Mouse (Mus musculus): ENCODE results near the gene Selenoo. TPM values are rescaled to one million over a fixed set of nuclear protein-coding genes. Genes with fewer than 3 reads are reported as not detected.
A peak's percentile ranks its signal among the peaks of the same experiment; 100 is the strongest.

The Selenoo gene
- total RNA-seq, 4 experiments from 2014 or later: 22.9 to 25.4 (median 23.4) TPM

GRCm38 (mm10) chr15:89075478-89076147 is 13.3 kb upstream of the Selenoo start:
- DNase-seq (ENCODE audit: low spot score in 2 of 2): peak; percentile 77 to 78

- no peak for DNase-seq (ENCODE audit: low spot score in 2 of 2)
Measured at GRCm38 (mm10) chr15:89076156-89076731, 12.6 kb upstream of the Selenoo start.

GRCm38 (mm10) chr15:89078208-89078836 is 10.6 kb upstream of the Selenoo start:
- DNase-seq (ENCODE audit: low spot score in 2 of 2): no peak

GRCm38 (mm10) chr15:89083906-89084305 is 5.0 kb upstream of the Selenoo start:
- DNase-seq (ENCODE audit: low spot score in 2 of 2): no peak

- DNase-seq (ENCODE audit: low spot score in 2 of 2): no peak
Measured at GRCm38 (mm10) chr15:89084826-89085225, 4.1 kb upstream of the Selenoo start.

GRCm38 (mm10) chr15:89089248-89090051 is 566 bp downstream of the Selenoo start:
- DNase-seq (ENCODE audit: low spot score in 2 of 2): no peak

- DNase-seq (ENCODE audit: low spot score in 2 of 2): no peak
Measured at GRCm38 (mm10) chr15:89090662-89091061, 1.8 kb downstream of the Selenoo start.

GRCm38 (mm10) chr15:89092181-89092580 is 3.3 kb downstream of the Selenoo start:
- no peak for DNase-seq (ENCODE audit: low spot score in 2 of 2)

GRCm38 (mm10) chr15:89097450-89097849 is 8.6 kb downstream of the Selenoo start:
- DNase-seq (ENCODE audit: low spot score in 2 of 2): peak in 1 of 2 experiments; percentile 68

- DNase-seq (ENCODE audit: low spot score in 2 of 2): no peak
Measured at GRCm38 (mm10) chr15:89098616-89099015, 9.7 kb downstream of the Selenoo start.

- DNase-seq (ENCODE audit: low spot score in 2 of 2): no peak
Measured at GRCm38 (mm10) chr15:89100823-89101222, 11.9 kb downstream of the Selenoo start.

- DNase-seq (ENCODE audit: low spot score in 2 of 2): no peak
Measured at GRCm38 (mm10) chr15:89102646-89103045, 13.8 kb downstream of the Selenoo start.

GRCm38 (mm10) chr15:89103921-89104320 is 15.0 kb downstream of the Selenoo start:
- no peak for DNase-seq (ENCODE audit: low spot score in 2 of 2)

GRCm38 (mm10) chr15:89104425-89104824 is 15.5 kb downstream of the Selenoo start:
- DNase-seq (ENCODE audit: low spot score in 2 of 2): no peak

- DNase-seq (ENCODE audit: low spot score in 2 of 2): peak in 1 of 2 experiments; percentile 57
Measured at GRCm38 (mm10) chr15:89106073-89106472, 17.2 kb downstream of the Selenoo start.

GRCm38 (mm10) chr15:89106976-89107375 is 18.1 kb downstream of the Selenoo start:
- DNase-seq (ENCODE audit: low spot score in 2 of 2): no peak

GRCm38 (mm10) chr15:89110147-89110546 is 21.3 kb downstream of the Selenoo start:
- DNase-seq (ENCODE audit: low spot score in 2 of 2): no peak

GRCm38 (mm10) chr15:89118007-89118406 is 29.1 kb downstream of the Selenoo start:
- no peak for DNase-seq (ENCODE audit: low spot score in 2 of 2)

GRCm38 (mm10) chr15:89122649-89123366 is 33.9 kb downstream of the Selenoo start, which contains the start of gene Tubgcp6:
Gene Tubgcp6, minus strand, starts transcription at chr15:89123112.
- peak; percentile 94 to 95 for DNase-seq (ENCODE audit: low spot score in 2 of 2)

GRCm38 (mm10) chr15:89123595-89123994 is 34.7 kb downstream of the Selenoo start:
- peak in 1 of 2 experiments; percentile 52 for DNase-seq (ENCODE audit: low spot score in 2 of 2)

- no peak for DNase-seq (ENCODE audit: low spot score in 2 of 2)
Measured at GRCm38 (mm10) chr15:89124312-89124711, 35.4 kb downstream of the Selenoo start.

Data from layer of hippocampus, adult 8-10 months (tissue).